Mouse (Mus musculus): ENCODE results near the gene Orc5. TPM values are rescaled to one million over a fixed set of nuclear protein-coding genes. Genes with fewer than 3 reads are reported as not detected.

Orc5 gene
- polyA plus RNA-seq, 1 experiment = 4.7 TPM

DNA sequence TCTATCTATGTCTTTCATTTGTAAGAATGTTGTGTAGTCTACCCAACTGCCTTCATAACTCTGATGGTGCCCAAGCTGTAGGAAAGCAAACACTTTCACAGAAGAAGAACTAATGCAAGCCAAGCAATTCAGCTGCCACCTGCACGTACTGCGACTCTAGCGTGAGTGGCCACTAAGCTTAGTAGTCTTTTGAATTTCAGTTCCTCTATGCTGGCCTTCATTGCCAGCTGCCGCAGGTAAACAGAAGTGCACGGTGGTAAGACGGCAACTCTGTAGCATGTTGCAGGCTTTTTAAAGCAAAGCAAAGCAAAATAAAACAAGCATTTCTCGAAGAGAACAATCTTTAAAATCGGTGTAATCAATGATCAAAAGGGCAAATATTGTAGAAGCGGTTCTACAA lies 97.8 kb downstream of the Orc5 start:
- no peak for DNase-seq
- Histone ChIP-seq H3K4me3 (replicated peaks; ENCODE audit: extremely low read depth, low read depth, low read length) (no peak overlapping the region), H3K4me1 (ENCODE audit: control insufficient read depth, insufficient read depth, low read length) (no peaks in the 10 kb centered on the region)
- TF ChIP-seq CTCF (IDR thresholded peaks at IDR 0.05; ENCODE audit: insufficient read depth, low read length) = no peak
- TF ChIP-seq POLR2A (IDR thresholded peaks at IDR 0.05; ENCODE audit: borderline replicate concordance, extremely low read depth, low read depth, low read length) = no peak
- 82% methylated on average over 9 of the region's 9 CpGs for WGBS

DNA sequence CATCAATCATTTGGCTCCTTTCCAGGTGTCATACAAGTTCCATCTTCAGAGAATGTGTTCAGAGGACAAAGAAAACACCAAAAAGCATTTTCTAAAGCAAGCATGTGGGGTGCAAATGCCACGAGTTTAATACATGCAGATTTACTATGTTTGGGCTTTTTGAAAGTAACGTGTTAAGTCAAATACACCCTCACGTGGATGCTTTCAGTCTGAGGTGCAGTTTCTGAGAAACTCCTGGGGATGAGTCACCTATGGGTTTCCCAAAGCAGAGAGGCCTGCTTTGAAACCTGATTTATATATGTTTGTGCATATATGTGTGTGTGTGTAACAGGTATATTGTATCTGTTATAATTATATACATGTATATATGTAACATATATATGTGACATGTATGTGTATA lies 98.5 kb downstream of the Orc5 start:
- TF ChIP-seq CTCF (IDR thresholded peaks at IDR 0.05; ENCODE audit: insufficient read depth, low read length) (no peak), POLR2A (IDR thresholded peaks at IDR 0.05; ENCODE audit: borderline replicate concordance, extremely low read depth, low read depth, low read length) (no peak)
- Histone ChIP-seq H3K4me1 (ENCODE audit: control insufficient read depth, insufficient read depth, low read length) (no peaks in the 10 kb centered on the region), H3K4me3 (replicated peaks; ENCODE audit: extremely low read depth, low read depth, low read length) (no peak overlapping the region)
- WGBS = 53% methylated on average over 3 of the region's 3 CpGs
- no peak for DNase-seq

DNA sequence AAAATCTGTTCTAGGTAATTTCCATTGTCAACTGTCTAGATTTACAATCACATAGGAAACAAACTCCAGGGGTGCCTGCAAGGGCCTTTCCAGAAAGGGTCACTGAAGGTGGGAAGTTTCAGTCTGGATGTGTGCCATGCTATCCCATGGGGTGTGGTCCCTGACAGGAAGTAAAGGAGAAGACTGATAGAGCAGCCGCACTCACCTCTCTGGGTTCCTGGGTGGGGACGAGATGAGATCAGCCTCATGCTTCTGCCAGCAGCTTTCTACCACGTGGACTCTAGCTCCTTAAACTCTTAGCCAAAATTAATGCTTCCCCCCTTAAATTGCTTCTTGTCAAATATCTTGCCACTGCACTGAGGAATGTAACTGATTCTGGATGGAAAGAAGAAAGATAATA lies 100.7 kb downstream of the Orc5 start:
- TF ChIP-seq POLR2A (IDR thresholded peaks at IDR 0.05; ENCODE audit: borderline replicate concordance, extremely low read depth, low read depth, low read length) (no peak), CTCF (IDR thresholded peaks at IDR 0.05; ENCODE audit: insufficient read depth, low read length) (no peak)
- 39% methylated on average over 3 of the region's 3 CpGs for whole genome bisulfite sequencing

More for the DNA sequence above, 100.7 kb downstream of the Orc5 start:
- DNase-seq = no peak
- Histone ChIP-seq H3K4me1 (ENCODE audit: control insufficient read depth, insufficient read depth, low read length) (no peaks in the 10 kb centered on the region), H3K4me3 (replicated peaks; ENCODE audit: extremely low read depth, low read depth, low read length) (no peak overlapping the region)

Other genes starting within 250 kb of the Orc5 start
- gene Reln, start 205.7 kb downstream of the Orc5 start, polyA plus RNA-seq (2012; rRNA removed) = 5.8 and 6.4 TPM in 2 replicates
- gene Lhfpl3, start 195.6 kb upstream of the Orc5 start, polyA plus RNA-seq (2012; rRNA removed) = 0.06 and 0.12 TPM in 2 replicates

Data from lung, adult 2 months (tissue).